Mouse (Mus musculus) ES-Bruce4 (cell line): ENCODE results near the gene Smap1.

Source experiments
- CTCF ChIP-seq: IDR thresholded peaks from one replicate; pipeline ENCODE4 v1.8.1; 2011; ENCODE audit warnings: low read depth, low read length
- EP300 ChIP-seq: IDR thresholded peaks from 2 replicates; pipeline ENCODE4 v1.6.1; 2011; ENCODE audit warnings: low read depth, low read length; ENCODE audit not compliant: insufficient read depth
- POLR2A ChIP-seq: IDR thresholded peaks from one replicate; pipeline ENCODE4 v1.8.1; 2011; ENCODE audit warnings: low read length; ENCODE audit not compliant: insufficient read depth

DNA sequence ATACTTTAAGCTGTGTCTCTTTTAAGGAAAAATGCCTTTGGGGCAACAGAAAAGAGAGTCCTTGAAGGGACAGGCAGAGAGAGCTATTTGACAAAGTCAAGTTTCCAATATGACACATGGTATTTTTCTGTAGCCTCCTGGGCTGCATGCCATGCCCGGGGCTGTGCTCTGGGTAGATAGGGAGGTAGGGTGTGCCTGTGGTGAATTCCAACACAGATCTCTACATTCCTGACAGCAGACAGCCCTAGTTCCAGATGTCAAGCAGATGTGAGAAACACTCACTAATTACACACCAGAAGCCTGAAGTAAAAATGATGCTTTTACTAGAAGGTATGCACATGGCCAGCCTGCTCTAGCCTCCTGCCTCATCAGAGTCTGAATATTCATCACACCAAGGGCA is 44.1 kb upstream of the Smap1 start:
- TF ChIP-seq EP300 (no peak), CTCF (no peak), POLR2A (no peak)
